Mouse (Mus musculus): ENCODE data around the gene Terf2.
A peak's percentile ranks its signal among the peaks of the same experiment; 100 is the strongest.
"Not testable (repeated sequence)": the region's sequence is repeated elsewhere in the genome, so short reads cannot be mapped to it uniquely, and the experiment has no call there.

Gene Terf2

DNA sequence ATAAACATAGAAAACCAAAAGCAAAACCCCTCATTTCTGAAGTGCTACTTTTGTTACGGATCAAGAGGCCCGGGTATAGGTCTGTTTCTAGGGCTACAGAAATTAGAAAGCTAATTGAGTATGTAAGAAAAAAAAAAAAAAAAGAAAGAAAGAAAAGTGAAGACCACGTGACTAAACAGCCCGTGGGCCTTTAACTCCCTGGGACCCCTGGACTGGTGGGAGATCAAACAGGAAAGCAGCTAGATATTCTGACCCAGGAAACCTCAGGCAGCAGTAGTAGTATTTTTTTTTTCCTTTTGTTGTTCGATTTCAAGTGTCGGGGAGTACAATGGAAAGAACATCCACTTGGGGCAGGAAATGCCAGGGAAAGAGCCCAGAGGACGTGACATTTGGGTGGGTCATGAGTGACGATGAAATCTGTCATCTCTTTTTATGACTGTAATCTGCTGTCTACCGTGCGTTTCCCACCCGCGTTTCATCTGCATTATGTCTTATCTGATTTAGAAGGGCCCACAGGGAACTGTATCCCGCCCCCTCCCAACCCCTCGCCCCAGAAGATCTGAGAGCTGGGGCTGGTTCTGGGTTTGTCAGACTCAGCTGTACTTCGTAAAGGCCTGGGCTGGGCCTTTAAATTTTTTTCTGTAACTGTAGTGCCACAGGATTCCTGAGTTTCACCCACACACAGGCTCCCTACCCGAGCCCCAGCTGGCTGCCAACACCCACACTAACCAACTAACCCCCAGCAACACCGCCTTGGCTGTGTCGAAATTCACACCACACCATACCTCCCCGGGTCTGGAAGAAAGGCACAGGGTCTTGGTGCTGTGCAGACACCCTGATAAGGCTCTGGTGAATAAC, 18.0 kb upstream of the Terf2 start:
- no peak for DNase-seq (ENCODE audit: low read depth, low spot score)

DNA sequence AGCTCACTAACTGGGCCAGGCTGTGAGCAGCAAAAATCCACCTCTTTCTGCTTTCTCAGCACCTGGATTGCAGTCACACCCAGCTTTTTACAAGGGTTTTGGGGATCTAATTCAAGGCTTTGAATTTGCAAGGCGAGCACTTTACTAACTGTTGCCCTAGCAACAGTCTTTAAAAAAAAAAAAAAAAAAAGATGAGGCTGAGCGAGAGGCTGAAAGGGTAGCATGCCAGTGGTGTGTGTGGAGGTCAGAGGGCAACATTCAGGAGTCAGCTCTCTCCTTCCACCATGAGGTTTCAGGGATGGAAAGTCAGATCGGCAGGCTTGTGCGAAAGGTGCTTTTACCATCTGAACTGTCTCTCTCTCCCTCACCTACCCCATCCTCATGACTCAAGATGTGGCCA, 16.9 kb upstream of the Terf2 start:
- no peak for DNase-seq (ENCODE audit: low read depth, low spot score)

DNA sequence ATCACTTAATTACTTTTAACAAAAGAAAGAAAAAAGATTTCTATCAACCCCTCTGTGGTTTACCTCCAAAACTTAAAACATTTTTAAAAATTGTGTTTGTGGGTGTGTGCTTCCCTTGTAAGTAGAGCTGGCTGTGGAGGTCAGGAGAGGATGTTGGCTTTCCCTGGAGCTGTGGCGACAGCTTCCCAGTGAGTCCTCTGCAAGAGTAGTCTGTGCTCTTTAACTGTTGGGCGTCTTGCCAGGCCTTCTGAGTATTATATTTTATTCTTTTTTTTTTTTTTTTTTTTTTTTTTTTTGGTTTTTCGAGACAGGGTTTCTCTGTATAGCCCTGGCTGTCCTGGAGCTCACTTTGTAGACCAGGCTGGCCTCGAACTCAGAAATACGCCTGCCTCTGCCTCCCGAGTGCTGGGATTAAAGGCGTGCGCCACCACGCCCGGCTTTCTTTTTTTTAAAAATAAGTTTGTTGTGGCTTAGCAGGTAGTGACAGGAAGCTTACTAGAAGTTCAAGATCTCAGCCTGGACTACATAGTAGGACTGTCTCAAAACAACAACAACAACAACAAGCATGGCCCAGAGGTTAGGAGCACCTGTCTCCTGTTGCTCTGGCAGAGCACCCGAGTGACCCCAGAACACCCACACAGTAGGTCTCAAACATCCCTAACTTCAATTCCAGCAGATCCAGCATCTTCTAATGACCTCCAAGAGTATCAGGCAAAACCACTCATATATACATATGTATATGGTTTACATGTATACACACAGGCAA, 15.2 kb upstream of the Terf2 start:
- no peak for DNase-seq (ENCODE audit: low read depth, low spot score)

DNA sequence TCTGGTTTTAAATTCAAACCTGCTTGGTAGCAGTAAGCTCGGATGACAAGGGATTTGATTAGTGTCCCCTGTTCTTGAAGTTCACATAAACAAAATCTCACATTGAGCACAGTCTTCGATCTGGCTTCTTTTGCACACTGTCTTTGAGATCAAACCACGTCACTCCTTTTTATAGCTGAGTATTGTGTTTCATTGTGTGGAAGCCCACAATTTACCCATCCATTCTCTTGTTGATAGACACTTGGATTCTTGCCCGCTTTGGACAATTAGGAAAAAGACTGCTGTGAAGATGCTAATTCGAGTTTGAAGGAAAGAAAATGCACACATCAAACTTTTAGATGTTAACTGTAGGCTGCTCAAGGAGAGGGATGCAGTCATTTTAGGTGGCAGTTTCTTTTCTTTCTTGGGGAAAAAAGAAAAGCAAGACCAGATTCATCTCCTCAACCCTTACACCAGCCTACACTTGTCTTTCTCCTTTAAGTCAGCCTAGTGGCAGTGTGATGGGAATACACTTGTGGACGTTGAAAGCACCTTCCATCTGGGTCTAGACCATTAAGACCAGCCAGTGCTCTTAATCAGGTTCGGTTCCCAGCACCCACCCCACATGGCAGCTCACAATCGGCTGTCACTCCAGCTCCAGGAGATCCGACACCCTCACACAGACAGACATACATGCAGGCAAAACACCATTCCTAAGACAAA, 14.4 kb upstream of the Terf2 start:
- DNase-seq (ENCODE audit: low read depth, low spot score), result no peak

DNA sequence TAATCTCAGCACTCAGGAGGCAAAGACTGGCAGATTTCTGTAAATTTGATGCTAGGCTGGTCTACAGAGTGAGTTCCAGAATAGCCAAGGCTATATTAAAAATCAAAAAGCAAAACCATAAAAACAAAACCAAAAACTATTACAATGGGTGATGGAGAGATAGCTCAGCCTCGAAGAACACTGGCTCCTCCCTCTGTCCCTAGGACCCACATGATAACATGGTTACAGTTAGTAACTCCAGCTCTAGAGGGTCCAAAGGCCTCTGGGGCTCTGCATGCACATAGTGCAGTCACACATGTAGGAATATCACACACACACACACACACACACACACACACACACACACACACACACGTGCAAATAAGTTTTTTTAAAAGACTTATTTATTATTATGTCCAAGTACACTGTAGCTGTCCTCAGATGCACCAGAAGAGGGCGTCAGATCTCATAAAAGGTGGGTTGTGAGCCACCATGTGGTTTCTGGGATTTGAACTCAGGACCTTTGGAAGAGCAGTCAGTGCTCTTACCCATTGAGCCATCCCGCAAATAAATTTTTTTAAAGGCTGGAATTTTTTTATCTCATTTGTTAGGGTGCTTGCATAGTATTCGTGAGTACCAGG, 13.6 kb upstream of the Terf2 start:
- peak; percentile 41 for DNase-seq (ENCODE audit: low read depth, low spot score)

DNA sequence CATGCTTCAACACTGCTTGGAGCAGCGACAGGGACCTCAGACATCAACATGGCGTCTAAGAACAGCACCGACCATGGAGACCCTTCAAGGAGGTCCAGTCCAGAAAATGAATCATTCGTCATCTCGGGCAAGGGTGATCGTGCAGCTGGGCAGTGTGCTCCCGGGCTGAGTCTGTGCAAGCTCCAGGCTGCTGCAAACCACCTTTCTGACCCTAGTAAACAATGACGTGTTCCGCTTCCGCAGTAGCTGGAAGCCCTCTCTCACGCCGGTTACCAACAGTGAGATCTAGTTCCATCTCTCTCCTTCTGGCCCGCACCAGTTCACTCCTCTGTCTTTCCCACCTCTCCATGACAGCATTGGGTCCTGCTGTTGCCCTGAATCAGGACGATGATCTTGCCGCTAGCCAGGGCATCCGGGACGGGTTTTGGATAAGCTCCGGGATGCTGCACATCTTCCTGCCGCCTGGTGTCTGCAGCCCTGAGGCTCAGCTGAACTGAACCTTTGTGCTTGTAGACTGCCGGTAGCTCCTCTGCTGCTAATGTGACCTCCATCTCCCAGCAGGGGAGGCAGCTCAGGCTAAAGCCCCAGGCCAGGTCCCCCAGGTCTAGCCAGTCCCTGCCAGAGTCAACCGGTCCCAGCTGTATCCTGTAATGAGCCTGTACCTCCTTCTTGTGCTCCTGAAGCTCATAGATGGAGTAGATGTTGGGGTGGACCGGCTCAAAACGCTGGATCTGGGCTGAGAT, 12.8 kb upstream of the Terf2 start:
- no peak for DNase-seq (ENCODE audit: low read depth, low spot score)

DNA sequence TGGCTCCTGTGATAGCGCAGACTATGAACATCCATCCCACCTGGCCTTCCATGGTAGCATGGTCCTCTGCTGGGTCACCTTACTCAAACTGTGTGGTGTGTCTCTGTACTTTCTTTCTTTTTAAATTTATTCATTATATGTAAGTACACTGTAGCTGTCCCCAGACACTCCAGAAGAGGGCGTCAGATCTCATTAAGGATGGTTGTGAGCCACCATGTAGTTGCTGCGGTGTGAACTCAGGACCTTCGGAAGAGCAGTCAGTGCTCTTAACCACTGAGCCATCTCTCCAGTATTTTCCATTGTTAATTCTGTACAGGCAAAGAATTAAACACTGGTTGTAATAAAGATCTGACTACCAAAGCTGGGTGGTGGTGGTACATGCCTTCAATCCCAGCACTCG, 11.7 kb upstream of the Terf2 start:
- DNase-seq (ENCODE audit: low read depth, low spot score), result not testable (repeated sequence)

DNA sequence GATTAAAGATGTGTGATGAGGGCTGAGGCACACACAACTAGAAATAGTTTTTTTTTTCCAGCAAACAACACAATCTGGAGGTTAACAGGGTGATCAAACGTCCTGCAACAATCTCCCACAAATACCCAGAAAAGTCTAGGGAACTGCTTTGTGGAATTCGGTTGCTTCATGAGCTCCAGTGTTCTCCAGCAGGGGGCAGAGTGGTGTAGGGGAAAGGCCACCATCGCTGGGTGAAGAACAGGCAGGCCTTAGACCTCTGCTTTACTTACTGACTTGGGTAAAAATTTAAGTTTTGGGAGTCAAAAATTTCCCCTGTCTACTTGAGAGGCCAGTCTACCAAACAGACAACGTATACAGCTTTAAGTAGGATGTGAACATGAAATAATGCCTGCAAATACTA, 8.2 kb upstream of the Terf2 start:
- DNase-seq (ENCODE audit: low read depth, low spot score), result peak; percentile 62

DNA sequence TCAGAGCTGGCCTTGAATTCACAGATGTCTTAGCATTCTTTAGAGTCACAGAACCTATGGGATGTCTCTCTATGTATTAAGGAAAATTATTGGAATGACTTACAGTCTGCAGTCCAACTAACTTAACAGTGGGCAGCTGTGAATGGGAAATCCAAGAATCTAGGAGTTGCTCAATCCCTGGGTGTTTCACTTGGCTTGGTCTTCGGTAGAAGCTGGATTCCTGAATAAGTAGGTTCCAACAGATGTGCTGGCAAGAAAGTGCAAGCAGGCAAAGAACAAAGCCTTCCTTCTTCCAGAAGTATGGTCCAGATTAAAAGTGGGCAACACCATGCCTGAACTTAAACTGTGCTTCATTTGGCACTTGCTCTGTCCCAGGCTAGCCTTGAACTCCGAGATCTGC, 4.3 kb upstream of the Terf2 start:
- no peak for DNase-seq (ENCODE audit: low read depth, low spot score)

DNA sequence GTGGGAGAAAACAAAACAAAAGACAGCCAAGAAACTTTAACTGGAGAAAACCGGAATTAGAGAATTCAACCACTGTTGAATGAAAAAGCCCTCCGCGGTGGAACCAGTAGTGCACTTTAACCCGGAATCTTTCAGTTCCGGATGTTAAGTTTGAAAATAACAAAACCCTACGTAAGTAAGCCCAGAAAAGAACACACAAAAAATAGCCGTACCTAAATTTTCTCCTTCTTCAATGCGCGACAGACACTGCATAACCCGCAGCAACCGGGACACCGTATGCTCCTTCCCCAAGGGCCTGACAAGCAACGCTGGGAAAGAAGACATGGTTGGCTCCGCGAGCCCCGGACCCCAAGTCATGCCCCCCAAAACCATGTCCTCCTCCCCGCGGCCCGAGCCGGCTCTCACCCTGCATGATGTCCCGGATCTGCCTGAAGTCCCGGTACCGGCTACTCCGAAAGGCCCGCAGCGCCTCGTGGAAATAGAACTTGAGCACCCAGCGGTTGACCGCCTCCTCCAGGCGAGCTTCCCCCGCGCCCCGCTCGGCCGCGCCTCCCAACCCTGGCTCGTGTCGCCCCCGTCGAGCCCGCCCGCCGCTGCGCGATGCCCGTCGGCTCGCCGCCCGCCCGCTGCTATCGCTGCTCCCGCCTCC, 506 bp downstream of the Terf2 start:
- peak; percentile 71 for DNase-seq (ENCODE audit: low read depth, low spot score)

DNA sequence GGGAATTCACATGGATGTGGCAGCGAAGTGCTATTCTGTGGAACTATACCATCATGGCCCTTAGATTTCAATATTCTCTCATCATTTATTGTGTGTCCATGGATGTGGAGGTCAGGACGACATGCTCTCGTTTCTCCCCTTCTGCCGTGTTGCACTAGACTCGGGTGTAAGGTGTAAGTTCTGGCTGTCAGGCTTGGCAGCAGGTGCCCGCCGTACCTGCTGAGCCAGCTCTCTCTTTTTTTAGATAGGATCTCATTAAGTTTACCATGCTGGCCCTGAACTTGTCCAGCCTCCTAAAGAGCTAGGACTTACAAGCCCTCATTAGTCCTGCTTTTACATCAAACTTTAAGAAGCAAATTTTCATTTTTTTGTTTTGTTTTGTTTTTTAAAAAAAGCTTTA, 5.8 kb downstream of the Terf2 start:
- no peak for DNase-seq (ENCODE audit: low read depth, low spot score)

DNA sequence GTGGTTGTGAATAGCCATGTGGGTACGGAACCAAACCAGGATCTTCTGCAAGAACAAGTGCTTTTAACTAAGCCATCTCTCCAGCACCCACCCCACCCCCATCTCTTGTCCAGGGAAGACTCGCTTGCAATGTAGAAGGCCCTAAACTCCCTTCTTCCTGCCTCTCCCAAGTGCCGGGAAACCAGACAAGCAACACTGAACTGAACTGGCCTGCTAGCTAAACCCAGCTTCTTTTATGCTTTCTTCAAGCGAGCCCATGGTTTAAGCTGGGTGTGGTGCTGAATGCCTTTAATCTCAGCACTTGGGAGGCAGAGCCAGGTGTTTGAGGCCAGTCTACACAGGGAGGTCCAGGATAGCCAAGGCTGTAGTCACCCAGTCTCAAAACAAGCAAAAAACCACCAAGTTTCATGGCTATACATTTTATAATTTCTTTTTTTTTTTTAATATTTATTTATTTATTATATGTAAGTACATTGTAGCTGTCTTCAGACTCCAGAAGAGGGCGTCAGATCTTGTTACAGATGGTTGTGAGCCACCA, 7.8 kb downstream of the Terf2 start:
- DNase-seq (ENCODE audit: low read depth, low spot score), result no peak

DNA sequence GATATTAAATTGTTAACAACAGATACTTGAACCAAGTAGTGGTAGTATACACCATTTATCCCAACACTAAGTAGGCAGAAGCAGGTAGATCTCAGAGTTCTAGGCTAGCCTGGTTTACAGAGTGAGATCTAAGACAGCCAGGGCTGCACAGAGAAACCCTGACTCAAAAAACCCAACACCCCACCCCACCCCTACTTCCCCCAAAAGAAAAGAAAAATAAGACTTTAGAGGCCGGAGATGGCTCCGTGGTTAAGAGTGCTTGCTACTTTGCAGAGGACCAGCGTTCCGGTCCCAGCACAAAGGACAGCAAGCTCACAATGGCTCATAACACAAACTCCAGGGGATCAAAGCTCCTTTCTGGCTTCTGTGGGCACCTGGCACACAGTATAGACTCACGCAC, 10.3 kb downstream of the Terf2 start:
- no peak for DNase-seq (ENCODE audit: low read depth, low spot score)

DNA sequence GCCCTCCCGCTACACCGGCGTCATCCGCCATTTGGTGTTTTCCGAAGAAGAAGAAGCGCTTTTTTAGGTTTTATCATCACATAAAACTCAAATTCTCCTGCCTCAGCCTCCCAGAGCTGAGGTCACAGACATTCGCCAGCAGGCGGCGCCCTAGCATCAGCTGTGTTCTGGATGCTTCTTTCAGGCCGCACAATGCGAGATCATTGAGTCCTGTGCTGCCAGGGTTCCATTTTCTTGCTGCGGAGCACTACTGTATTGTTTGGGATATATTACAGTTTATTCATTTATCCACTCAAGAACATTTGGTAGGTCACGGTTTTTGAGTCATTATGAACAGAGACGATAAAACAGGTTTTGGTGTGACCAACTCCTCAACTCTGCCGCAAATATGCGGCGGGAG, 11.0 kb downstream of the Terf2 start:
- DNase-seq (ENCODE audit: low read depth, low spot score), result peak; percentile 39

DNA sequence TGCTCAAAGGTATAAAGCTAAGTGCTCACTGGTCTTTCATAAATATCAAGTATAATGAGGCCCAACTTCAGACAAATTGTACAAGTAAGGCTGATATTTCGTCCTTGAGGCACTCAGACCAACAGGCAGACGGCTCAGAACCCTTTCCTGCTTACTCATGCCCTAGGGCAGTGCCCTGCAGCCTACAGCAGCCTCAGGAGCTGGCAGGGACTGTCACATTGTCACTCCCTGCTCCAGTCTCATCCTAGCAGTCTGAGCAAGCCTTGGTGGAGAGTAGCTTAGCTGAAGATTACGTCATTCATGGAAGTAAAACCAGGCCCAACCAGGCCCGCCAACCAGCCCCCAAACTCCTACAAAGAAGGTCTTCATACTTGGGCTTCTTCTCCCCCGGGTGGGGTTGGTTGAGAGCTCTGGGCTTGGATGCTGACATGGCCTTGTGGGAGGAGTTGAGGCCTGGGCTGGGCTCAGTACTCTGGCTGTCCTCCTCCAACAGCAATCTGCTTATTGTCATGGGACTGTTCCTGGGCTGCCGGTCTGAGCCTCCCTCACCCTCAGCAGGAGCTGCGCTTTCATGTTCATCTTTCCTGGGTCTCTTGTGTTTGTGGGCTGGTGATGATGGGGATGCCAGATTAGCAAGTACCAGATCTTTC, 20.0 kb downstream of the Terf2 start:
- no peak for DNase-seq (ENCODE audit: low read depth, low spot score)

DNA sequence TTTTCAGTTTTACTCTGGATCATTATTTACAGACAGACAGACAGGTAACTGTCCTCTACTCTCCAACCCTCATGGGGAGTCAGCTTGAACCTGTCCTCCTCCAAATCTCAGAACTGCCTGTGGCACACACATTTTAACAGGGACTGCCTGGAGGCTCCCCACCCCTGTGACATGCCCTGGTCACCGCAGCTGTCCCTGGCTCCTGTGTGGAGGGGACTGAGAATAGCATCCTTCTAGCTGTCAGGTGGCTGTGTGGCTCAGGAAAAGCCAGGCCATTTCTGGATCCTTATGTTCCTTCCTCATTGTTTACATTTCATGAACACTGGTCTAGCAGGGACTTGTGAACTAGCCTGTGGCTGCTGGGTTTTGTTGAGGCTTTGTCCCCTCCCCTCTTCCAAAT, 22.2 kb downstream of the Terf2 start:
- DNase-seq (ENCODE audit: low read depth, low spot score), result no peak

DNA sequence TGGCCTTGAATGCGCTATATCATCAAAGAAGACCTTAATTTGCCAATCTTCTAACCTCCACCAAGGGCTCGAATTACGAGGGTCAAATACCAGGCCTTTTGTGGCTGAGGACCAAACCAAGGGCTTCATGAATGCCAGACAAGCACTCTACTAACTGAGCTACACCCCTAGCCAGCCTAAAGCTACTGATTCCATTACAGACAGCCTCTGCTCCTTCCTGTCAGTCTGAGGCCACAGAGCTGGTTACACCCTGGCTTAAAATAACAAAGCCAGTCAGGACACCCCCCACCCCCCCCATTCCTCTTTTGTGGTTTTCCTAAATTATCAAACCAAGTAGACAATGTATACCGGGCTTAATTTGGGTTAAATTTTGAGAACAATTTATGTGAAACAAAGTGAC, 22.6 kb downstream of the Terf2 start:
- DNase-seq (ENCODE audit: low read depth, low spot score), result no peak

DNA sequence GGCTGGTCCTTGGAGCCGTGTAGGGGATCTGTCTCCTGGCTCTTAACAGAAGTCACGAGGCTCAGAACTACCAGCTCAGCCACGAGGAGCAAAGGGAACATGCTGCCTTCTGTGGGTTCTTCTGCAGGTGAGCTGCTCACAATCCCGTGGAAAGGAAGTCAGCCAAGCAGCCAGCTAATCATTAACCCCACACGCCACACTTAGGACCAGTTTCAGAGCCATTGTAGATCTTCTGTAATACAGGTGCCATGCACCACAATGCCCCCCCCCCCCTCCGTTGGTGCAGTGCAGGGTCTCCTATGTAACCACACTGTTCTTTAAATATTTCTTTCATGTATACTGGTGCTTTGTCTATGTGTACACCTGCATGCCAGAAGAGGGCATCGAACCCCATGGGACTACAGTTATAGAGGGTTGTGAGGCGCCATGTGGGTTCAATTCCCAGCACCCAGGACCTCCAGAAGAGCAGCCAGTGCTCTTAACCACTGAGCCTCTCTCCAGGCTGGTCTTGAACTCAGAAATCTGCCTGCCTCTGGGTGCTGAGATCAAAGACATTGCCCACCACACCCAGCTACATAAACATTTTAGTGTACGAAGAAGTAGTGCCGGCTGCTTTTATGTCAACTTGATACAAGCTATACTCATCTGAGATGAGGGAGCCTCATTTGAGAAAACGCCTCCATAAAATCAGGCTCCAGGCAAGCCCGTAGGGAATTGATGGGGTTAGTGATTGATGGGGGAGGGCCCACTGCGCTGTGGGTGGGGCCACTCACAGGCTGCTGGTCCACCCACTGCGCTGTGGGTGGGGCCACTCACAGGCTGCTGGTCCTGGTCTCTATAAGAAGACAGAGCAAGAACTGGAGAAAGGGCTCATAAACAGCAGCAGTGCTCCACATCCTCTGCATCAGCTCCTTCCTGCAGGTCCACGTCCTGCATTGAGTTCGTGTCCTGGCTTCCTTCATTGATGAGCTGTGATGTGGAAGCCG, 30.5 kb downstream of the Terf2 start, which contains the start of gene Tmed6:
Tmed6 (minus strand) TSS at position 134 of the 986 bp plus-strand sequence.
- DNase-seq (ENCODE audit: low read depth, low spot score), result peak; percentile 91

DNA sequence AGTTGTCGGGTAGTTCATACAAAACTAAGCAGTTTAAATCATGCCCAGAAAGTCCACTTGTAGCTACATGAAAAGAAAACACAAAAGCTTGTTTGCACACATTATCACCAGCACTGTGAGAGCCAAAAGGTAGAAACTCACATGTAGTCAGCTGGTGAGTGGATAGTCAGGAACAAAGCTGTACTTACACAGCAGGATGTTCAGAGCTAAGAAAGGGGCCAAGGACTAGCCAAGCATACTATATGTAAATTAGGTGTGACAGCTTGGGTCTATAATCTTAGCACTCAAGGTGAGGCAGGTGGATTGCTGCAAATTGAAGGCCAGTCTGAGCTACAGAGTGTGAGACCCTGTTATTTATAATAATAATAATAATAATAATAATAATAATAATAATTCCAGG, 33.7 kb downstream of the Terf2 start:
- DNase-seq (ENCODE audit: low read depth, low spot score), result peak; percentile 84
